Mouse (Mus musculus) myocyte (in vitro differentiated cells): ENCODE data around the gene Slc51a.

ENCODE experiments used
- CEBPB ChIP-seq: IDR thresholded peaks from 2 replicates; pipeline ENCODE4 v1.6.1; 2011; ENCODE audit warnings: mild to moderate bottlenecking, moderate library complexity; ENCODE audit not compliant: poor library complexity, insufficient read depth, severe bottlenecking
- E2F4 ChIP-seq: IDR thresholded peaks from one replicate; pipeline ENCODE4 v1.6.1; 2011; ENCODE audit warnings: mild to moderate bottlenecking, control low read depth, moderate library complexity; ENCODE audit not compliant: insufficient read depth
- MAX ChIP-seq: IDR thresholded peaks from one replicate; pipeline ENCODE4 v1.6.1; 2011; ENCODE audit warnings: low read depth, mild to moderate bottlenecking, control low read depth
- MYOG ChIP-seq, 3 experiments: IDR thresholded peaks; one replicate each; pipeline ENCODE4 v1.6.1; 2011; ENCODE audit warnings: control low read depth in 2 of 3, low read depth in 2 of 3, mild to moderate bottlenecking in 2 of 3; ENCODE audit not compliant: insufficient read length in 2 of 3, control insufficient read depth in 1 of 3, insufficient read depth in 1 of 3
- POLR2A ChIP-seq: IDR thresholded peaks from one replicate; pipeline ENCODE4 v1.6.1; 2011; ENCODE audit warnings: low read depth, mild to moderate bottlenecking, control low read depth, moderate library complexity; ENCODE audit not compliant: insufficient read length
- POLR2AphosphoS2 ChIP-seq: IDR thresholded peaks from one replicate; pipeline ENCODE4 v1.6.1; 2011; ENCODE audit warnings: low read depth, control low read depth; ENCODE audit not compliant: insufficient read length
- REST ChIP-seq: IDR thresholded peaks from one replicate; pipeline ENCODE4 v1.6.1; 2011; ENCODE audit warnings: mild to moderate bottlenecking, control low read depth, moderate library complexity; ENCODE audit not compliant: insufficient read depth, insufficient read length
- TCF12 ChIP-seq: IDR thresholded peaks from one replicate; pipeline ENCODE4 v1.6.1; 2011; ENCODE audit warnings: mild to moderate bottlenecking, control low read depth; ENCODE audit not compliant: poor library complexity, insufficient read depth, severe bottlenecking
- USF1 ChIP-seq: IDR thresholded peaks from one replicate; pipeline ENCODE4 v1.6.1; 2011; ENCODE audit warnings: low read depth, mild to moderate bottlenecking, control low read depth, moderate library complexity

- TF ChIP-seq MAX (no peak), TCF12 (no peak), MYOG (IDR thresholded peaks at IDR 0.05; ENCODE audit: control insufficient read depth in 1 of 3, insufficient read depth in 1 of 3, insufficient read length in 2 of 3, low read depth in 2 of 3) (no peak), POLR2A (no peak), POLR2AphosphoS2 (no peak), USF1 (no peak), E2F4 (no peak), REST (no peak), CEBPB (no peak)
These were observed 30.9 kb downstream of the Slc51a start for GRCm38 (mm10) chr16:32456761-32457160.
